Mouse (Mus musculus) neural tube, embryonic 14.5 days (tissue): ENCODE results near the gene Kctd17. TPM values are rescaled to one million over a fixed set of nuclear protein-coding genes. Genes with fewer than 3 reads are reported as not detected.

ENCODE experiments used
- ATAC-seq: fragments of 200-750 bp; cut with Nextera tagmentation; 2 replicates; pipeline ENCODE4 v1.8.0; 2017; ENCODE audit warnings: low read depth, mild to moderate bottlenecking, moderate TSS enrichment, moderate library complexity
- H3K27ac ChIP-seq: fragments of 300-500 bp; sonication (generic); 2 replicates; pipeline ENCODE4 v1.5.1; 2014; ENCODE audit warnings: low read depth, mild to moderate bottlenecking, control low read depth, low read length, moderate library complexity, mixed read lengths
- H3K27me3 ChIP-seq: fragments of 300-500 bp; sonication (generic); 2 replicates; pipeline ENCODE4 v1.6.1; 2014; ENCODE audit warnings: low read length; ENCODE audit not compliant: control insufficient read depth, insufficient read depth
- H3K36me3 ChIP-seq: fragments of 300-500 bp; sonication (generic); 2 replicates; pipeline ENCODE4 v1.6.1; 2014; ENCODE audit warnings: low read length, mixed read lengths; ENCODE audit not compliant: control insufficient read depth, insufficient read depth
- H3K4me1 ChIP-seq: fragments of 300-500 bp; sonication (generic); 2 replicates; pipeline ENCODE4 v1.6.1; 2014; ENCODE audit warnings: low read length; ENCODE audit not compliant: control insufficient read depth, insufficient read depth
- H3K4me2 ChIP-seq: fragments of 300-500 bp; sonication (generic); 2 replicates; pipeline ENCODE4 v1.6.1; 2014; ENCODE audit warnings: mild to moderate bottlenecking, low read depth, low read length, control low read depth
- H3K4me3 ChIP-seq: fragments of 300-500 bp; sonication (generic); 2 replicates; pipeline ENCODE4 v1.5.1; 2014; ENCODE audit warnings: low read depth, low read length, control low read depth, mixed read lengths
- H3K9ac ChIP-seq: fragments of 300-500 bp; sonication (generic); replicated peaks from 2 replicates; pipeline ENCODE4 v1.6.1; 2014; ENCODE audit warnings: low read depth, mild to moderate bottlenecking, control low read depth, low read length, mixed read lengths
- H3K9me3 ChIP-seq: fragments of 300-500 bp; sonication (generic); 2 replicates; pipeline ENCODE4 v1.6.1; 2016; ENCODE audit warnings: low read length; ENCODE audit not compliant: control insufficient read depth
- WGBS: fragments of 180-500 bp; shearing (Covaris S2); extraction: QIAGEN DNeasy Blood & Tissue Kit; methylation state at CpG from one replicate; pipeline ENCODE4 v1.1.7; 2014; 5-methylcytosine and 5-hydroxymethylcytosine counted together
- polyA plus RNA-seq: library from polyadenylated mRNA; unstranded; fragments of >200 nt; fragmentation: Nextera tagmentation; extraction: Ambion mirVana; gene quantifications from 2 replicates; pipeline ENCODE4 v1.2.1, GENCODE M21; 2014

Kctd17 gene
- polyA plus RNA-seq, 1 experiment from 2014 or later, result 157 TPM

- 55% methylated on average over 4 of the region's 4 CpGs for WGBS
- Histone ChIP-seq H3K27ac (no peak overlapping the region), H3K36me3 (peaks cover 15% of the 10 kb centered on the region), H3K4me2 (no peak overlapping the region), H3K4me3 (no peak overlapping the region), H3K9ac (no peak overlapping the region), H3K4me1 (peaks cover 16% of the 10 kb centered on the region), H3K27me3 (no peaks in the 10 kb centered on the region), H3K9me3 (no peaks in the 10 kb centered on the region)
- ATAC-seq, result no peak
These were observed 9.6 kb downstream of the Kctd17 start for GRCm38 (mm10) chr15:78438018-78438394.

GRCm38 (mm10) chr15:78438505-78438904, 10.1 kb downstream of the Kctd17 start:
- H3K36me3 ChIP-seq, result peaks cover 10% of the 10 kb centered on the region
- H3K4me2 ChIP-seq, result no peak overlapping the region
- no peaks in the 10 kb centered on the region for H3K27me3 ChIP-seq
- no peak overlapping the region for H3K9ac ChIP-seq
- no peaks in the 10 kb centered on the region for H3K9me3 ChIP-seq
- 46% methylated on average over 8 of the region's 8 CpGs for WGBS
- peaks cover 16% of the 10 kb centered on the region for H3K4me1 ChIP-seq
- no peak overlapping the region for H3K4me3 ChIP-seq
- H3K27ac ChIP-seq, result no peak overlapping the region
- no peak for ATAC-seq

- whole genome bisulfite sequencing, result 73% methylated on average over 9 of the region's 9 CpGs
- Histone ChIP-seq H3K9ac (no peak overlapping the region), H3K4me2 (no peak overlapping the region), H3K27ac (no peak overlapping the region), H3K36me3 (peaks cover 5% of the 10 kb centered on the region; the same call in 1 of the 2 replicates), H3K4me1 (peaks cover 16% of the 10 kb centered on the region), H3K4me3 (no peak overlapping the region), H3K9me3 (no peaks in the 10 kb centered on the region), H3K27me3 (no peaks in the 10 kb centered on the region)
- no peak for ATAC-seq
These were observed 10.6 kb downstream of the Kctd17 start for GRCm38 (mm10) chr15:78438973-78439372.

GRCm38 (mm10) chr15:78442231-78442630, 13.9 kb downstream of the Kctd17 start:
- Histone ChIP-seq H3K9ac (no peak overlapping the region), H3K9me3 (no peaks in the 10 kb centered on the region), H3K27me3 (no peaks in the 10 kb centered on the region), H3K27ac (no peak overlapping the region), H3K4me3 (no peak overlapping the region), H3K4me1 (peaks cover 6% of the 10 kb centered on the region; the same call in 1 of the 2 replicates), H3K36me3 (no peaks in the 10 kb centered on the region), H3K4me2 (no peak overlapping the region)
- no peak for ATAC-seq
- WGBS, result 89% methylated on average over 19 of the region's 19 CpGs

GRCm38 (mm10) chr15:78443857-78444256, 15.5 kb downstream of the Kctd17 start:
- Histone ChIP-seq H3K27ac (no peak overlapping the region), H3K9ac (no peak overlapping the region), H3K9me3 (no peaks in the 10 kb centered on the region), H3K4me2 (no peak overlapping the region), H3K4me1 (0 out of 2 replicates have a peak, but pooled peaks cover 2% of the 10 kb centered on the region), H3K27me3 (no peaks in the 10 kb centered on the region), H3K4me3 (no peak overlapping the region), H3K36me3 (no peaks in the 10 kb centered on the region)
- no peak for ATAC-seq
- 55% methylated on average over 6 of the region's 6 CpGs for WGBS

- 51% methylated on average over 7 of the region's 7 CpGs for WGBS
These were observed 18.8 kb downstream of the Kctd17 start for GRCm38 (mm10) chr15:78447121-78447520.

GRCm38 (mm10) chr15:78447746-78448535, 19.6 kb downstream of the Kctd17 start:
- WGBS, result under 1% methylated on average over 22 of the region's 22 CpGs
- Histone ChIP-seq H3K27ac (peak overlapping the region; percentile 62), H3K36me3 (no peaks in the 10 kb centered on the region), H3K9ac (peak overlapping the region; percentile 41; the same call in 1 of the 2 replicates), H3K9me3 (no peaks in the 10 kb centered on the region), H3K4me2 (peak overlapping the region; percentile 64), H3K4me1 (0 out of 2 replicates have a peak, but pooled peaks cover 2% of the 10 kb centered on the region), H3K4me3 (peak overlapping the region; percentile 24), H3K27me3 (no peaks in the 10 kb centered on the region)
- ATAC-seq, result peak; percentile 50; the same call in 1 of the 2 replicates

More at GRCm38 (mm10) chr15:78447121-78447520, 18.8 kb downstream of the Kctd17 start:
- H3K4me3 ChIP-seq, result no peak overlapping the region
- H3K4me2 ChIP-seq, result no peak overlapping the region
- H3K4me1 ChIP-seq, result 0 out of 2 replicates have a peak, but pooled peaks cover 2% of the 10 kb centered on the region
- no peaks in the 10 kb centered on the region for H3K36me3 ChIP-seq
- H3K27ac ChIP-seq, result no peak overlapping the region
- H3K9ac ChIP-seq, result no peak overlapping the region
- no peak for ATAC-seq
- H3K27me3 ChIP-seq, result no peaks in the 10 kb centered on the region
- H3K9me3 ChIP-seq, result no peaks in the 10 kb centered on the region

GRCm38 (mm10) chr15:78449131-78449530, 20.8 kb downstream of the Kctd17 start:
- Histone ChIP-seq H3K27ac (no peak overlapping the region), H3K36me3 (no peaks in the 10 kb centered on the region), H3K9me3 (no peaks in the 10 kb centered on the region), H3K9ac (no peak overlapping the region), H3K27me3 (no peaks in the 10 kb centered on the region), H3K4me2 (no peak overlapping the region), H3K4me1 (0 out of 2 replicates have a peak, but pooled peaks cover 2% of the 10 kb centered on the region), H3K4me3 (no peak overlapping the region)
- ATAC-seq, result no peak
- 78% methylated on average over 6 of the region's 6 CpGs for WGBS

- Histone ChIP-seq H3K4me2 (no peak overlapping the region), H3K4me3 (no peak overlapping the region), H3K9ac (no peak overlapping the region), H3K27ac (no peak overlapping the region), H3K27me3 (no peaks in the 10 kb centered on the region), H3K4me1 (0 out of 2 replicates have a peak, but pooled peaks cover 2% of the 10 kb centered on the region), H3K9me3 (no peaks in the 10 kb centered on the region), H3K36me3 (no peaks in the 10 kb centered on the region)
- ATAC-seq, result no peak
- WGBS, result 31% methylated on average over 7 of the region's 7 CpGs
These were observed 21.5 kb downstream of the Kctd17 start for GRCm38 (mm10) chr15:78449694-78450418.
